Mouse (Mus musculus) limb, embryonic 13.5 days (tissue): Measurements from ENCODE around the gene Lyve1. TPM values are rescaled to one million over a fixed set of nuclear protein-coding genes. Genes with fewer than 3 reads are reported as not detected.
A peak's percentile ranks its signal among the peaks of the same experiment; 100 is the strongest.

Experiments used
- ATAC-seq: fragments of 200-750 bp; cut with Nextera tagmentation; 2 replicates; pipeline ENCODE4 v1.8.0; 2017; ENCODE audit warnings: low read depth, moderate number of reproducible peaks, moderate TSS enrichment; ENCODE audit not compliant: low FRiP score
- H3K27ac ChIP-seq: fragments of 300-500 bp; sonication (generic); 2 replicates; pipeline ENCODE4 v1.5.1; 2015; ENCODE audit warnings: inconsistent platforms, mild to moderate bottlenecking, moderate library complexity
- H3K27me3 ChIP-seq: fragments of 300-500 bp; sonication (generic); 2 replicates; pipeline ENCODE4 v1.6.1; 2015; ENCODE audit warnings: mild to moderate bottlenecking, inconsistent platforms
- H3K36me3 ChIP-seq: fragments of 300-500 bp; sonication (generic); 2 replicates; pipeline ENCODE4 v1.6.1; 2015; ENCODE audit warnings: inconsistent platforms, mild to moderate bottlenecking, moderate library complexity
- H3K4me1 ChIP-seq: fragments of 300-500 bp; sonication (generic); 2 replicates; pipeline ENCODE4 v1.6.1; 2015; ENCODE audit warnings: inconsistent platforms
- H3K4me2 ChIP-seq: fragments of 300-500 bp; sonication (generic); replicated peaks from 2 replicates; pipeline ENCODE4 v1.6.1; 2015; ENCODE audit warnings: inconsistent platforms, mild to moderate bottlenecking, moderate library complexity
- H3K4me3 ChIP-seq: fragments of 300-500 bp; sonication (generic); 2 replicates; pipeline ENCODE4 v1.5.1; 2015; ENCODE audit warnings: moderate library complexity, mild to moderate bottlenecking, inconsistent platforms
- H3K9ac ChIP-seq: fragments of 300-500 bp; sonication (generic); 2 replicates; pipeline ENCODE4 v1.6.1; 2015; ENCODE audit warnings: mild to moderate bottlenecking, inconsistent platforms
- H3K9me3 ChIP-seq: fragments of 300-500 bp; sonication (generic); 2 replicates; pipeline ENCODE4 v1.6.1; 2016; ENCODE audit warnings: inconsistent platforms
- WGBS: fragments of 180-500 bp; shearing (Covaris S2); methylation state at CpG from one replicate; pipeline ENCODE4 v1.1.7; 2015; 5-methylcytosine and 5-hydroxymethylcytosine counted together
- polyA plus RNA-seq: library from polyadenylated mRNA; unstranded; fragments of >200 nt; fragmentation: Nextera tagmentation; extraction: Ambion mirVana; gene quantifications from 2 replicates; pipeline ENCODE4 v1.2.1, GENCODE M21; 2015

Lyve1 gene
- polyA plus RNA-seq, 1 experiment from 2014 or later: 2.4 TPM

DNA sequence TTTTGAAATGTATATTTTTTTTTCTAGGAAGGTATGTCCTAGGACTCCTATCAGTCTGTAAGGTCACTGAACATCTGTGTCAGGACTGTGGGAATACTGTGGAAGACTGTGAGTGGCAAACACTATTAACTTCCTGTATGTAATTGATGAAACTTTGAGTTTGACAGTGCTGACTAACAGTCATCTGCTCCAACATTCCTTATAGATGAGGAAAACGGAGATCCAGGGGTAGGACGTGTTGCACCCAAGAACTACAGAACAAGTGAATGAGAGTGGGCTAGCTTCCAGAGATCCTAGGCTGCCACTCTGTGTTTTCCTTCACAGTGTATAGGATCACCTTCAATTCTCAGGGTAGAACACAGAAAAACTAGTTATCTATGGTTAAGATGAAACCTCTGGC is 15.7 kb downstream of the Lyve1 start:
- no peaks in the 10 kb centered on the region for H3K27me3 ChIP-seq
- WGBS: 78% methylated on average over 2 of the region's 2 CpGs
- no peak for ATAC-seq

DNA sequence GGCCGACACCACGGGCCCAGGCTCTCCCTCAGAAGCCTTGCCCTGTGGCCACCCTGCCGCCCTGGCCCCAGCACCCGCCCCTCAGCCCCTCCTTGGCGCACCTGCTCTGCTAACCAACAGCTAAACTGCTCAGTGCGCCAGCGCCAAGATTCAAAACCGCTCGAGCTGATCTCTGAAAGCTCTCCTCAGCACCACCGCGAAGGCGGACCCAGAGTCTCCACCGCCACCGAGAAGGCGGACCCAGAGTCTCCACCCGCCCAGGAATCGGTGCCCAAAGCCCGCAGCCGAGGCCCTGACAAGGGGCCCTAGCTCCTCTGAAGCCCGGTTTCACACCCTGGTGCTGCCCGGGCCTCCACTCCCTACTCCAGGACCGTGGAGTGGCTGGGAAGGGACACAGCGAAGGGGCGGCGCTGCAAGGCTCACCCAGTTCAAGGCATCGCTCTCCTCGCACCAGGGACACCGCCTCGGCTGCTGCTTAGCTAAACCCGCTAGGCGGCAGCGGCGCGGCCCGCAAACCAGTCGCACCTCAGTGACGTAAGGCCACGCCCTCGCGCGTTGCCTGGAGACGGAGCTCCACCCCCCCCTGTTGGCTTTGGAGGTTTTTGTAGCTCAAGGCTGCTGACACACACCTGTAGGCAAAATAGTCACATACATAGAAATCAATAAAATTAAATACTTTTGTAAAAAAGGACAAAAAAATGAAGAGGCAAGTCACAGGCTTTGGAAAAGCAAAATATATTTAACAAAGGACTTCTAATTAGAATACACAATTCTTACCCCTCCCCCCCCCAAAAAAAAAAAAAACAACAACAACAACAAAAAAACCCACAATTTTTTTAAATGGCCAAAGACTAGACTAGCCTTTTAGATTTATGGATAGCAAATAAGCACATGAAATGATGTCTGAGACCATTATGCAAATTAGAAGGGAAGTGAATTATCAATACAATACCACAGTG is 18.8 kb downstream of the Lyve1 start, which contains the start of gene Rnf141:
Rnf141 (minus strand) TSS at position 542 of the 959 bp plus-strand sequence.
- Histone ChIP-seq H3K9me3 (peaks cover 3% of the 10 kb centered on the region; the same call in 1 of the 2 replicates), H3K27ac (peak within 1 kb of the TSS; percentile 76), H3K4me3 (peak within 1 kb of the TSS; percentile 61), H3K36me3 (no peaks in the 10 kb centered on the region), H3K4me1 (peaks cover 6% of the 10 kb centered on the region; the same call in 1 of the 2 replicates), H3K9ac (peak within 1 kb of the TSS; percentile 75), H3K4me2 (peak within 1 kb of the TSS; percentile 78), H3K27me3 (no peaks in the 10 kb centered on the region)
- WGBS: 0% methylated on average over 40 of the region's 42 CpGs
- peak; percentile 94 for ATAC-seq

More for the DNA sequence above, 15.7 kb downstream of the Lyve1 start:
- H3K4me2 ChIP-seq: no peak overlapping the region
- H3K27ac ChIP-seq: no peak overlapping the region
- H3K4me3 ChIP-seq: no peak overlapping the region
- no peaks in the 10 kb centered on the region for H3K36me3 ChIP-seq
- peaks cover 13% of the 10 kb centered on the region; the same call in 1 of the 2 replicates for H3K4me1 ChIP-seq
- H3K9me3 ChIP-seq: peaks cover 3% of the 10 kb centered on the region; the same call in 1 of the 2 replicates
- H3K9ac ChIP-seq: no peak overlapping the region

- H3K27ac ChIP-seq: no peak overlapping the region
- peaks cover 6% of the 10 kb centered on the region; the same call in 1 of the 2 replicates for H3K4me1 ChIP-seq
- no peak for ATAC-seq
- no peaks in the 10 kb centered on the region for H3K27me3 ChIP-seq
- no peak overlapping the region for H3K4me3 ChIP-seq
- no peak overlapping the region for H3K9ac ChIP-seq
- 69% methylated on average over 4 of the region's 4 CpGs for WGBS
- no peaks in the 10 kb centered on the region for H3K9me3 ChIP-seq
- H3K36me3 ChIP-seq: 0 out of 2 replicates have a peak, but pooled peaks cover 4% of the 10 kb centered on the region
- no peak overlapping the region for H3K4me2 ChIP-seq
These were observed 22.7 kb downstream of the Lyve1 start for GRCm38 (mm10) chr7:110840332-110840731.

- WGBS: 56% methylated on average over 3 of the region's 3 CpGs
- Histone ChIP-seq H3K4me2 (no peak overlapping the region), H3K36me3 (peaks cover 23% of the 10 kb centered on the region), H3K4me1 (no peaks in the 10 kb centered on the region), H3K27ac (no peak overlapping the region), H3K9me3 (no peaks in the 10 kb centered on the region), H3K4me3 (no peak overlapping the region), H3K9ac (no peak overlapping the region), H3K27me3 (no peaks in the 10 kb centered on the region)
- no peak for ATAC-seq
These were observed 28.5 kb downstream of the Lyve1 start for GRCm38 (mm10) chr7:110834522-110834921.

- ATAC-seq: no peak
- 95% methylated on average over 1 of the region's 1 CpGs for WGBS
- Histone ChIP-seq H3K27ac (no peak overlapping the region), H3K9me3 (no peaks in the 10 kb centered on the region), H3K4me3 (no peak overlapping the region), H3K27me3 (no peaks in the 10 kb centered on the region), H3K36me3 (peaks cover 26% of the 10 kb centered on the region), H3K4me1 (no peaks in the 10 kb centered on the region), H3K4me2 (no peak overlapping the region), H3K9ac (no peak overlapping the region)
These were observed 29.0 kb downstream of the Lyve1 start for GRCm38 (mm10) chr7:110834018-110834417.

- no peak for ATAC-seq
- Histone ChIP-seq H3K9me3 (no peaks in the 10 kb centered on the region), H3K4me3 (no peak overlapping the region), H3K36me3 (peaks cover 32% of the 10 kb centered on the region), H3K9ac (no peak overlapping the region), H3K4me2 (no peak overlapping the region), H3K4me1 (no peaks in the 10 kb centered on the region), H3K27ac (no peak overlapping the region), H3K27me3 (no peaks in the 10 kb centered on the region)
- 97% methylated on average over 1 of the region's 1 CpGs for WGBS
These were observed 30.0 kb downstream of the Lyve1 start for GRCm38 (mm10) chr7:110833024-110833423.

- peaks cover 30% of the 10 kb centered on the region for H3K36me3 ChIP-seq
- whole genome bisulfite sequencing: 81% methylated on average over 8 of the region's 8 CpGs
- no peak overlapping the region for H3K4me3 ChIP-seq
- no peak overlapping the region for H3K27ac ChIP-seq
- H3K9ac ChIP-seq: no peak overlapping the region
- no peaks in the 10 kb centered on the region for H3K9me3 ChIP-seq
- no peak overlapping the region for H3K4me2 ChIP-seq
- H3K4me1 ChIP-seq: peaks cover 22% of the 10 kb centered on the region
- ATAC-seq: no peak
- H3K27me3 ChIP-seq: no peaks in the 10 kb centered on the region
These were observed 38.8 kb downstream of the Lyve1 start for GRCm38 (mm10) chr7:110823995-110824953.

DNA sequence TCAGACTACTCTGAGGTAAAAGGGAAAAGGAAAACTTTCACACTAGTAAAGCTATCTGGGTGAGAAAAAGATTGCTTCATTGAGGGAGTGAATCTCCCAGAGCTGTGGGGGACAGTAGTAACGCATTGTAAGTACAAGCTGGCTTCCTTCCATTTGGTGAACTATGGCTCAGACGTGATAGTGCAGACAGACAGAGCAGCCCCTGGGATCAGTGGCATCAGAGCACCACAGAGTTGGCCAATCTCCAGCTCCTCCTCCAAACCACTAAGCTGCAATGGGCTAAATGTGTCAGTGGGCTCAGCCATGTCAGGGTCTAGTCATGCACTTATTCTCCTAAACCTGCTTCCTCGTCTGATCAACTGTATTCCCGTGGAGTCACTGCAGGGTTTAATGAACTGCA is 39.4 kb downstream of the Lyve1 start:
- Histone ChIP-seq H3K9me3 (no peaks in the 10 kb centered on the region), H3K27ac (no peak overlapping the region), H3K27me3 (no peaks in the 10 kb centered on the region), H3K4me1 (peaks cover 22% of the 10 kb centered on the region), H3K36me3 (peaks cover 23% of the 10 kb centered on the region), H3K9ac (no peak overlapping the region), H3K4me3 (no peak overlapping the region), H3K4me2 (no peak overlapping the region)
- WGBS: 62% methylated on average over 4 of the region's 4 CpGs
- no peak for ATAC-seq

DNA sequence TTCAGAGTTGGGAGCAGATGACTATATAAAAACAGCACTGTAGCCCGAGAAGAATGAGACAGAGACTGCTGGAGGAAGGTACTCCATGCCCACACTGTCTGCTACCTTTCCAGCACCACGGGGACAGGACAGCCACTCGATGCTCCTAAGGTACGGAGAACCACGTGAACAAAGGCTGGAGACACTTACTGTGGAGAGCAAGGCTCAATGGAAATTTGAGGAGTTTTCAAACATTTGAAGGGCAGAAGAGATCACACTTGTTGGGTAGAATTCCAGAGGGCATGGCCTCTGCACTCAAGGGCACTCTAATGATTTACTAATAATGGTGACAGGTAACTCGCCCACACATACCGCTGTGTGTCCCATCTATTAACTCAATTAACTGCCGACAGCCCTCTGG is 40.0 kb downstream of the Lyve1 start:
- Histone ChIP-seq H3K9ac (no peak overlapping the region), H3K4me3 (no peak overlapping the region), H3K9me3 (no peaks in the 10 kb centered on the region), H3K36me3 (peaks cover 21% of the 10 kb centered on the region), H3K27me3 (no peaks in the 10 kb centered on the region), H3K4me2 (no peak overlapping the region), H3K4me1 (peaks cover 22% of the 10 kb centered on the region), H3K27ac (no peak overlapping the region)
- no peak for ATAC-seq
- WGBS: 76% methylated on average over 8 of the region's 8 CpGs

DNA sequence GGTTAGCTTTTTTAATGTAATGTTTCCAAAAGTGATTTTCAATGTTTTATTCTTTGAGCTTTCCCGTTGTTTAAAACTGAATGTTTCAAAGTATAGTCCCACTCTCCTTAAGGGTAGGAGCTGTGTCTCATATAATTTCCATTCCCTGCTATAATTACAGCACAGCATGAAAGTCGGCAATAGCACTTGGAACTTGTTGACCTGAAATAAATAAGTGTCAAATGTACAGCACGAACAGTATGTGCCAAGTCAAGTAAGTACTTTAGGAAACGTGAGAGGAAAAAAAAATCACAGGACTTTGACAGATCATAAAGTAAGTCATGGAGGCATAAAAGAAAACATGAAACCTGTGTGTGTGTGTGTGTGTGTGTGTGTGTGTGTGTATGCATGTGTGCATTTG is 41.0 kb downstream of the Lyve1 start:
- peak overlapping the region; percentile 39; the same call in 1 of the 2 replicates for H3K27ac ChIP-seq
- WGBS: 23% methylated on average over 4 of the region's 4 CpGs
- H3K9ac ChIP-seq: no peak overlapping the region
- H3K36me3 ChIP-seq: peaks cover 17% of the 10 kb centered on the region
- no peak overlapping the region for H3K4me2 ChIP-seq
- peaks cover 22% of the 10 kb centered on the region for H3K4me1 ChIP-seq
- no peaks in the 10 kb centered on the region for H3K27me3 ChIP-seq
- H3K9me3 ChIP-seq: no peaks in the 10 kb centered on the region
- no peak overlapping the region for H3K4me3 ChIP-seq
- ATAC-seq: peak; percentile 64; the same call in 1 of the 2 replicates

DNA sequence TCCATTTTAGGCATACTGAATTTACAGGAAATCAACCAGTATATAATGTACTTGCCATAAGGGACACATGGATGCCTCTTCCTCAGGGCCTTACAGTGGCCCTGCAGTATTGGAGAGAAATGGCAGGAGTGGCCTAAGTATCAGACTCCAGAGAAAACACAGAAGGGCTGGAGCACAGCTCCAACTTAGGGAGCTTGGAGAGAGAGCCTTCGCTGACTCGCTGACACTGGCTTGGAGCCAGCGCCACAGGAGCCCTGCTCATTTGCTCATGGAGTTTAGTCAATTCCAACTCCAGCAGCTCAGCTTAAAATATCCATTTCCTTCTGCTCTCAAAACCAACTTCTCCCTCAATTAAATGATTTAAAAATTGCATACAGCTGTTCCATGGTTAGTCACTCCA is 41.4 kb downstream of the Lyve1 start:
- WGBS: 49% methylated on average over 3 of the region's 3 CpGs
- Histone ChIP-seq H3K4me1 (peaks cover 22% of the 10 kb centered on the region), H3K36me3 (peaks cover 17% of the 10 kb centered on the region), H3K27me3 (no peaks in the 10 kb centered on the region), H3K9me3 (no peaks in the 10 kb centered on the region), H3K9ac (no peak overlapping the region), H3K4me2 (no peak overlapping the region; the same call in 1 of the 2 replicates), H3K4me3 (no peak overlapping the region), H3K27ac (peak overlapping the region; percentile 39; the same call in 1 of the 2 replicates)
- peak; percentile 82 for ATAC-seq
